Mouse (Mus musculus) forelimb bud, embryonic 11.5 days (tissue): ENCODE measurements around the gene Vapb.

Experiments used
- DNase-seq: peaks from one replicate; pipeline ENCODE4 v3.0.0-alpha.2; 2012; ENCODE audit warnings: low read depth, low spot score

Vapb gene

DNA sequence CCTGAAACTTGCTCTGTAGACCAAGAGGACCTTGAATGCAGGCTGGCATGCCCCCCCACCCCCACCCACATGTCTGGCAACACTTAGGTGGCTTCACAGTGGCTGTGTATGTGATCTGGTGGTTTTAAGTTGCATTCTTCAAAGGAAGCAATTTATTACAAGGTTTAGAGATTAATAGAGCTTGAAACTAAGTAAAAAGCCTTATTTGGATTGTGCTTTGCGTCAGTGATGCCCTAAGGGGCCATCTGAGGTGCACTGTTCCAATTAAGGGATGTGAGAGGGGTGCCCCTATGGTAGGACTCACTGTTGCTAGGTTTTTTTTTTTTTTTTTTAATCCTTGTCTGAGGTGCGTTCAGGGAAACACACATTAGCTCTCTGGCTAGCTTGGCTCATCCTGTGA, 2.9 kb upstream of the Vapb start:
- DNase-seq, result no peak

DNA sequence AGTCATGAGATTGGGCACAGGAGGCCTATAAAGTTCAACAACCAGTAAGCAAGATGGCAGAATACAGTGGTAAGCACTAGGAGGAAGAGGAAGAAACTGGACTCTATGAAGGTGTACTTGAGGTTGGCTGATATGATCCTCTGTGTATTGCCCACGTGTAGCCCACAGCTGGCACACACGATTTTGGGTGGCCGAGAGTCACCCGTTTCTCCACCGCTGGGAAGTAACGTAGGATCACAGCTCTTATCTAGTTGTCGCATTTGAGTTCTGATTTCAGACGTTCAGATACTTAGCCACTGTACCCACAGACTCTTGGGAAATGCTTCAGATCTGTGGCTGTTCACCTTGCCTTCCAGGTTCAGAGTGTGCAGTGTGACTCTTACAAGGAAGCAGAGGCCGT, 921 bp downstream of the Vapb start:
- DNase-seq, result no peak

- DNase-seq, result no peak
Measured at GRCm38 (mm10) chr2:173739107-173739506, 1.8 kb downstream of the Vapb start.

GRCm38 (mm10) chr2:173742090-173742489, 4.8 kb downstream of the Vapb start:
- no peak for DNase-seq

- DNase-seq, result no peak
Measured at GRCm38 (mm10) chr2:173742744-173743143, 5.4 kb downstream of the Vapb start.

GRCm38 (mm10) chr2:173744070-173744815, 6.9 kb downstream of the Vapb start:
- DNase-seq, result no peak

DNA sequence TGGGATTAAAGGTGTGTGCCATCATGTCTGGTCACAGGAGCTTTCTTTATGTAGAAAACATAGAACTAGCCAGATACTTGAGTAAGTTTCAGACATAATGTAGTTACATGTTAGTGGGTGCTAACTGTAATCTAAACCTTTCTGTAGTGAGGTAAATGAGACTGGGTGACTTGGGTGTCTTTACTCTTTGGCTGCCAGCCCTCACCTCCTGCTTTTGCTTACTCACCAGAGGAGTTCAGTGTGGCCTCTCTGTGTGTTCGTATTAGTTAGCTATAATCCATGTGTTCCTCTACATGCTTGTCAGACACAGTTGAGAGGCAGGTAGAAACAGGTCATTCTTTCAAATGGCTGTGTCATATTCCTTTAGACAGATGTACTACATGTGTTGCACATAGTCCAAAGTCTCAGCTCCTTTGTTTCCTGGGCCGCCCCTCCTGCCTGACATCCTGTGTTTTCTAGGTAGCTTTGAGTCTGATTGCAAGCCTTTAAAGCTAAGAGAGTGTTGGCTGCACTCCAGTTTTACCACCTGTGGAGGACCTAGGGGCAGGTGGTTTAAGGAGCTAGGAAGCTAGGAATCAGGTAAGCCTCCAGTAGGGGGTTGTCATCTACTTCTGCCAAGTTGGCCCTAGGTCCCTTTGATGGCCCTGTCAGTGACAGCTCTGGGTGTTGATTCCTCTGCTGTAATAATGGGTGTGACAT, 11.8 kb downstream of the Vapb start:
- no peak for DNase-seq

DNA sequence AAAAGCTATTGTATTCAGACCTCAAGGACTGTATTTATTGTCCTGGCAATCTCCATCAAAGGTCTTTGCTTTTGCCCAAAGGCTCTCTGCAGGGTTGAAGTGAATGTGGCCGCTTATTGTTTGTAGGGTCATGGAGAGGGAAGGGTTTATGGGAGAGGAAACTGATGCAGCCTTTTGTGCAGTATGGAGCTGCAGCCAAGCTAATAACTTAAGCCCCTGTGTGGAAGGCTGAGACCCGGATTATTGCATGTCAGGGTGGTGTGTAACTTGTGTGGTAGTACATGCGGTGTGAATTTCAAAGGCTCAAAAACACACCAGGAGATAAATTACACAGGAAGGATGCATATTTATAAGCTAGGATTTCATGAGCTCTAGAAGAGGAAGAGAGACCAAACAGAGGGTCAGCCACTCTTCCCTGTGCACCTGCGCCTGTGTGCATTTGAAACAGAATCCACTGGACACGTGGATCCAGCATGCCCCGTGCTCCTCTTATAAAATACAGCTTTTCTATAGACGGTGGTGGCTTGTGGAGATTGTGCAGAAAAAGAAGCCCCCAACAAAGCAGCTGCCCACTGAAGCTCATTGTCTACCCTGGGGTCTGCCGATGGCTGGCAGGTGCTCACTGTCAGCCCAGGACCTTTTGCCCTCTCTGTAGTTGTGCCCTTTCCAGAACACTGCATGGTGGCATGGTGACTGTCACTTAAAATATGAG, 18.3 kb downstream of the Vapb start:
- no peak for DNase-seq

DNA sequence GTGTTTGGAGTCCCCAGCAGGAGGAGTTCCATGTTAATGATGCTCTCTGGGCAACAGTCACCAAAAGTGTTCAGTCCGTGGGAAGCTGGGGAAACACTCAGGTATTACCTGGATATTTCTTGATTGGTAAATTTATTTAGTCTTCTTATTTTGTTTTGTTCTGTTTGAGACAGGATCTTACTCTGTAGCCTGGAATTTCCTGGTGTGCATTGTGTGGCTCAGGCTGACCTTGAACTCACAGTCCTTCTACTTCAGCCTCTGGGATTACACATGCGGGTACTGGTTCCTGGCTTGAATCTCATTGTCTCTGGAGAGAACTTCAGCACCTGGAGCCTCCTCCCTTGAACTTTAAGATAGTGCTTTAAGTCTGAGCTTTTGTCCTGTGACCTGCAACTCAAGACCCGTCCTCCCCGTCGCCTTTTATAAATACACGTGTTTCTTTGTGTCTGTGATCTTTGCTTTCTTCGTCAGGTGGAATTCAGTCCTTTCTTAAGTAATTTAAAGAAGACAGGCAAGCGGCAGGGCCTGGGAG, 20.4 kb downstream of the Vapb start:
- DNase-seq, result no peak

- DNase-seq, result no peak
Measured at GRCm38 (mm10) chr2:173760607-173761006, 23.3 kb downstream of the Vapb start.

- no peak for DNase-seq
Measured at GRCm38 (mm10) chr2:173764629-173765028, 27.3 kb downstream of the Vapb start.

GRCm38 (mm10) chr2:173767959-173768595, 30.8 kb downstream of the Vapb start:
- no peak for DNase-seq

- DNase-seq, result no peak
Measured at GRCm38 (mm10) chr2:173769183-173769582, 31.9 kb downstream of the Vapb start.

DNA sequence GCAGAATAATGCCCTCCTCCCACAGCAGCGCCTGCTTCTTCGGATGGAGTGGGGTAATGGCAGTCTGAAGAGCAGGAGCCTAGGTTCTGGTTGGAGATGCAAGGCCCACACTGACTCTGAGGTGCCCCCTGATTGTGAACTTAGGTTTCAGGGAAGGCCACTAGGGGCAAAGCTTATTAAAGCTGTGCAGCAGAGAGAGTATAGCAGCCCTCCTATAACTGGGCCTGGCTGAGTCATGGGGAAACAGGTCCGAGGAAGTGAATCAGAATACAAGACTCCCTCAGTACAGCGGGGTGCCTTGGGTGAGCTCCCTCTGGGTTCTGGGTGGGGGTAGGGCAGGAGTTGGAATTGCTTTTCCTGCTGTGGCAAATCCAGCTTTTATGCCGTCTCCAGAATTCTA, 33.3 kb downstream of the Vapb start:
- DNase-seq, result no peak

GRCm38 (mm10) chr2:173771706-173772105, 34.4 kb downstream of the Vapb start:
- no peak for DNase-seq

GRCm38 (mm10) chr2:173775556-173775955, 38.2 kb downstream of the Vapb start:
- no peak for DNase-seq

DNA sequence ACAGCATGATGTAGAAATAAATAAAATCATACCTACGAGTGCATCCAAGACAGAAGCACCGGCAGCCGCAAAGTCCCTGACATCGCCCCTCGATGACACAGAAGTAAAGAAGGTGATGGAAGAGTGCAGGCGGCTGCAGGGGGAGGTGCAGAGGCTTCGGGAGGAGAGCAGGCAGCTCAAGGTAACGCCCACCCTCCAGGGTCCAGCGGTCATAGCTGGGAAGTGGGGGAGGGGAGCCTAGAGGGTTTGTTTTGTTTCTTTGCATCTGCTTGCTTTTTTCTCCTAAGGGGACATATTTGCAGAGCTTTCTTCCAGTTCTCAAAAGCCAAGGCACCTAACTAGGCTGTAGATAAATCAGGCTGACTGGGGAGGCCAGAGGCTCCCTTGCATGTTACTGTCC, 38.8 kb downstream of the Vapb start:
- DNase-seq, result no peak

DNA sequence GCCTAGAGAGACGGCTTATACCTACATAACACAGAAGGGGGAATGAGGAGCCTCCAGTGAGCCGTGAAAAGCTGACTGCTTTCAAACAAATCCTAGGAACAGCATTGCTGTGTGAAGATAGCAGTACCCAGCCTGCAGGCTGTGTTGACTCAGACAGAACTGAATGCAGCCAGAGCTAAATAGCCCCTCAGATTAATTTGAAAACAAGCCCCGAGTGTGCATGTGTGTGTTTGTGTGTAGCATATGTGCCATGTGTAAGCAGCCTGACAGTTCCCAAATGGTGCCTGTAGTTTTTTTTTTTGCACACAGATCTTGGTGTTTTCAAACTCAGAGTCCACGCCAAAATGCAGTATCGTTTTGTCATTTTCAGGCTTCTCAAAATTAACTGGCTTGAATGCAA, 43.6 kb downstream of the Vapb start:
- DNase-seq, result no peak

DNA sequence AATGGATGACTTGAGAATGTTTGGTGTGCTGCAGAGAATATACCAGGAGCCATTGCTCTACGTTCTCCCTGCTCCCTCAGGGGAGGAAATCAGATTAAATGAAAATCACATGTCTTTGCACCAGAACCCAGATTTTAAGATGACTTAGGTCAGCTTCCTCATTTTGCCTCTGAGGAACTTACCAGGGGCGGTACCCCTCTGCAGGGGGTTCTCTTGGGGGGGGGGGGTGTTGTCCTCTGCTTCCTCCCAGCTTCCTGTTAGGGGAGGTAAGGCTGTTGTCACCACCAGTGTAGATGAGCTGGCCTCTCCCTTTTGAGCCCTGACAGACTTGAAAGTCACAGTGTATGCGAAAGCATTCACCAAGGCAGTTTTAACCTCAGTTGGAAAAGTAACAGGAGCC, 47.1 kb downstream of the Vapb start:
- DNase-seq, result no peak

GRCm38 (mm10) chr2:173784884-173785283, 47.6 kb downstream of the Vapb start:
- no peak for DNase-seq

DNA sequence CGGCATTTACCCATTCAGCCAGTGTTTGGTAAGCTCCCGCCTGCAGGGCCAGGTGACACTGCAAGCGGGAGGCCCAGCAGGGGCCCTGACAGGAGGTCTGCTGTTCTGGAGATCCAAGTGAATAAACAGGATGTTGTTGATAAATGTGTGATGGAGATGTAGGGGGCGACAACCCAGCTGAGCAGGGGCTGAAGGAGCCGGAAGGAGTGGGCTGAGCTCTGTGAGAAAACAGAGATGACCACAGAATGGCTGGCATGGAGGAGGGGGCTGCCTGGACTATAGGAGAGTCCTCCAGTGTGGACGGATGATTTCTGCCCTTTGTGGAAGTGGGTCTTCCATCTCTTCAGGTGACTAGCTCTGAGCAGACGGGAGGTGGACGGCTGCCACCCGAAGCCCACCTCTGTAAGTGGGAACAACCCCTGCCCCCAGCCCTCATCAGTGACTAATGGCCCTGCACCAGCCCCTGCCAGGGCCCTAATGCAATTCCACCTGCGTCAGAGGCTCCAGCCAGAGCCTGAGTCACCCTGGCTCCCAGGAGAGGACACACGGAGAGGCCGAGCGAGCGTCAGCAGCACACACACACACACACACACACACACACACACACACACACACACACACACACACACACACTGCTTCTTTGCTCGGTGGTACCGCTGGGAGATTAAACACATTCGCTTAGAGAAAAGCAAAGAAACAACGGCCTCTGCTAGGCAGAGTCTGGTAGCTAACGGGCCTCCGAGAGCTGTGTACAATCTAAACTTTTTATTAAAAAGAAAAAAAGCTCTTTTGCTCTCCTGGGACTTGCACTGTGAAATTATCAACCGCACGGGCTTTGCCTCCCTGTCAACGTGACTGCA, 52.9 kb downstream of the Vapb start:
- DNase-seq, result no peak
